Mouse (Mus musculus): ENCODE data around the gene Prim2.

Prim2 gene

DNA sequence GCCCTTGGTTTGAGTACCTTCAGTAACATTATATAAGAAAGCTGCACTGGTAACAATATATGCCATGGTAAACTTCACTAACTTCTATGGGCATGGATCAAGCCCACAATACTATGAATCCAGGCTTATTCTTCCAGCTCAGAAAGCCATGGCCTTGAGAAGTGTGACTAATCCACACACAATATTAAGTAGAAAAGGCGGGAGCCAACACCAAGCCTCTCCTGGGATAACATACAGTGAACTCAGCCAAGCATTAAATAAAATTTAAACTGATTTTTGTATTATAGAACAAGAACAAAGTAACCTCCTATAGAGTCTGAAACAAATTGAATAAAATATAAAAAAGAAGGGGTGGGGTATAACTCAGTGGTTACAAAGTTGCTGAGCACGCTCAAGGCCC is 74.6 kb downstream of the Prim2 start:
- H3K36me3 ChIP-seq (ENCODE audit: insufficient read depth, low read length), result peaks cover 6% of the 10 kb centered on the region; the same call in 1 of the 2 replicates
- H3K9me3 ChIP-seq (ENCODE audit: low read length), result no peaks in the 10 kb centered on the region
- H3K4me1 ChIP-seq (replicated peaks; ENCODE audit: low read depth, low read length), result no peaks in the 10 kb centered on the region
- no peak overlapping the region for H3K4me3 ChIP-seq (replicated peaks; ENCODE audit: low read length)
- no peak for TF ChIP-seq CTCF (conservative IDR thresholded peaks at IDR 0.05; ENCODE audit: low read length)
- TF ChIP-seq NANOG (IDR thresholded peaks at IDR 0.05; ENCODE audit: borderline replicate concordance, low read length), result no peak
- no peaks in the 10 kb centered on the region for H3K27me3 ChIP-seq (ENCODE audit: insufficient read depth, low read length)

DNA sequence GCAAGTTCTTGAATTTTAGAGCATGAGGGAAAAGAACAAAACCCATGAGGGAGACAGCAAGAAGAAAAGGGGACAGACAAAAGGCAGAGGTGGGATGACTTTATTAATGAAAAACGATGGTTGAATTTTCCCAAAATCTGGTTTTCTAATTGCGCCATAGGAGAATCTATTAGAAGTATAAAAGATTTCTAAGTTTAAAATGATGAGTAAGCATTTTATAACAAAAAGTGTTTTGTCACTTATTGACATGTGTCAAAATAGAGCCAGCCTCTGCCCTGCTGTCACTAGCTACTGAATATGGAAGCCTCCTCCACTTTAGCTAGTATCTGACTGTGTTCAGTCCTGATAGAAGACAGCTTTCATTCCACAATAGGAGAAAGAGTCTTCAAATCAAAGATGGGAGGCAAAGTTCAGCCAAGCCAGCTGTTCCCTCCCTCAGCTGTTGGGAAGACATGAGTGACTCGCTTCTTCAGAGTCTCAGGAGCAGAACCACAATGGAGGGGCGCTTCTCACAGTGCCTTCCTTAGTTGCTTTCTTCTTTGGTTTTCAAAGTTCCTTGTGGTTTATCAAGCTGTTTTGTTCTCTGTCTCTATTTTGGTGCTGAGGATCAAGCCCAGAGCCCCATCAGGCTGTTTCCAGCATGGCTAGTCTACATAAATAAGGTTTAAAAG is 75.7 kb downstream of the Prim2 start:
- H3K9me3 ChIP-seq (ENCODE audit: low read length), result no peaks in the 10 kb centered on the region

GRCm38 (mm10) chr1:33591997-33592608 is 77.5 kb downstream of the Prim2 start:
- H3K4me3 ChIP-seq (replicated peaks; ENCODE audit: low read length), result no peak overlapping the region
- TF ChIP-seq CTCF (conservative IDR thresholded peaks at IDR 0.05; ENCODE audit: low read length) (no peak), NANOG (IDR thresholded peaks at IDR 0.05; ENCODE audit: borderline replicate concordance, low read length) (no peak), POU5F1 (IDR thresholded peaks at IDR 0.05; ENCODE audit: borderline replicate concordance, low read length) (no peak)
- H3K36me3 ChIP-seq (ENCODE audit: insufficient read depth, low read length), result no peaks in the 10 kb centered on the region
- H3K27me3 ChIP-seq (ENCODE audit: insufficient read depth, low read length), result no peaks in the 10 kb centered on the region
- no peaks in the 10 kb centered on the region for H3K9me3 ChIP-seq (ENCODE audit: low read length)
- no peaks in the 10 kb centered on the region for H3K4me1 ChIP-seq (replicated peaks; ENCODE audit: low read depth, low read length)

More for the DNA sequence above, 75.7 kb downstream of the Prim2 start:
- Histone ChIP-seq H3K36me3 (ENCODE audit: insufficient read depth, low read length) (peaks cover 2% of the 10 kb centered on the region; the same call in 1 of the 2 replicates), H3K27me3 (ENCODE audit: insufficient read depth, low read length) (no peaks in the 10 kb centered on the region), H3K4me3 (replicated peaks; ENCODE audit: low read length) (no peak overlapping the region), H3K4me1 (replicated peaks; ENCODE audit: low read depth, low read length) (no peaks in the 10 kb centered on the region)
- TF ChIP-seq POU5F1 (IDR thresholded peaks at IDR 0.05; ENCODE audit: borderline replicate concordance, low read length) (no peak), CTCF (conservative IDR thresholded peaks at IDR 0.05; ENCODE audit: low read length) (no peak), NANOG (IDR thresholded peaks at IDR 0.05; ENCODE audit: borderline replicate concordance, low read length) (no peak)

- no peak for TF ChIP-seq NANOG (IDR thresholded peaks at IDR 0.05; ENCODE audit: borderline replicate concordance, low read length)
- TF ChIP-seq CTCF (conservative IDR thresholded peaks at IDR 0.05; ENCODE audit: low read length), result no peak
- no peak for TF ChIP-seq POU5F1 (IDR thresholded peaks at IDR 0.05; ENCODE audit: borderline replicate concordance, low read length)
- Histone ChIP-seq H3K4me1 (replicated peaks; ENCODE audit: low read depth, low read length) (no peaks in the 10 kb centered on the region), H3K36me3 (ENCODE audit: insufficient read depth, low read length) (no peaks in the 10 kb centered on the region), H3K9me3 (ENCODE audit: low read length) (no peaks in the 10 kb centered on the region), H3K27me3 (ENCODE audit: insufficient read depth, low read length) (no peaks in the 10 kb centered on the region), H3K4me3 (replicated peaks; ENCODE audit: low read length) (no peak overlapping the region)
These were observed 78.8 kb downstream of the Prim2 start for GRCm38 (mm10) chr1:33590556-33591411.

DNA sequence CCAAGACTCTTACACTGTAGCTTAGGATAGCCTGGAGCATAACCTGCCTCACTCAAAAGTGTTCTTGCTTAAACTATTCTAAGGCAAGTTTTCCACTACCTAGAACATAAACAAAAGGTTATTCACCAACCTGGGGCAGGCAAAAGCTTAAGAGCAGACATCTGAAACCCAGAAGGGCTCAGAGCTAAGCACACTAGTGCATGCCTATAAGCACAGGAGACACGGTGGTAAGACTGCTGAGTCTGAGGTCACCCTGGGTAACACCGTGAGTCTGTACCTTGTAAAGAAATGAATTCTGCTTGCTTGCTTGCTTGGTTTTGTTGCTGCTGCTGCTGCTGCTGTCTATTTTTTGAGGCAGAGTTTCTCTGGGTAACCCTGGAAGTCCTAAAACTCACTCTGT is 80.1 kb downstream of the Prim2 start:
- no peaks in the 10 kb centered on the region for H3K27me3 ChIP-seq (ENCODE audit: insufficient read depth, low read length)
- H3K9me3 ChIP-seq (ENCODE audit: low read length), result no peaks in the 10 kb centered on the region
- H3K36me3 ChIP-seq (ENCODE audit: insufficient read depth, low read length), result no peaks in the 10 kb centered on the region
- no peak for TF ChIP-seq NANOG (IDR thresholded peaks at IDR 0.05; ENCODE audit: borderline replicate concordance, low read length)
- no peak for TF ChIP-seq CTCF (conservative IDR thresholded peaks at IDR 0.05; ENCODE audit: low read length)
- TF ChIP-seq POU5F1 (IDR thresholded peaks at IDR 0.05; ENCODE audit: borderline replicate concordance, low read length), result no peak
- H3K4me3 ChIP-seq (replicated peaks; ENCODE audit: low read length), result no peak overlapping the region
- 0 out of 2 replicates have a peak, but pooled peaks cover 4% of the 10 kb centered on the region for H3K4me1 ChIP-seq (replicated peaks; ENCODE audit: low read depth, low read length)

- H3K36me3 ChIP-seq (ENCODE audit: insufficient read depth, low read length), result no peaks in the 10 kb centered on the region
- H3K4me1 ChIP-seq (replicated peaks; ENCODE audit: low read depth, low read length), result 0 out of 2 replicates have a peak, but pooled peaks cover 4% of the 10 kb centered on the region
- TF ChIP-seq POU5F1 (IDR thresholded peaks at IDR 0.05; ENCODE audit: borderline replicate concordance, low read length), result no peak
- no peak for TF ChIP-seq NANOG (IDR thresholded peaks at IDR 0.05; ENCODE audit: borderline replicate concordance, low read length)
- no peak for TF ChIP-seq CTCF (conservative IDR thresholded peaks at IDR 0.05; ENCODE audit: low read length)
- H3K27me3 ChIP-seq (ENCODE audit: insufficient read depth, low read length), result no peaks in the 10 kb centered on the region
- no peak overlapping the region for H3K4me3 ChIP-seq (replicated peaks; ENCODE audit: low read length)
- H3K9me3 ChIP-seq (ENCODE audit: low read length), result no peaks in the 10 kb centered on the region
These were observed 81.0 kb downstream of the Prim2 start for GRCm38 (mm10) chr1:33588557-33588956.

- 0 out of 2 replicates have a peak, but pooled peaks cover 2% of the 10 kb centered on the region for H3K36me3 ChIP-seq (ENCODE audit: insufficient read depth, low read length)
- 0 out of 2 replicates have a peak, but pooled peaks cover 4% of the 10 kb centered on the region for H3K4me1 ChIP-seq (replicated peaks; ENCODE audit: low read depth, low read length)
- no peak for TF ChIP-seq NANOG (IDR thresholded peaks at IDR 0.05; ENCODE audit: borderline replicate concordance, low read length)
- TF ChIP-seq CTCF (conservative IDR thresholded peaks at IDR 0.05; ENCODE audit: low read length), result no peak
- no peak for TF ChIP-seq POU5F1 (IDR thresholded peaks at IDR 0.05; ENCODE audit: borderline replicate concordance, low read length)
- H3K9me3 ChIP-seq (ENCODE audit: low read length), result no peaks in the 10 kb centered on the region
- H3K4me3 ChIP-seq (replicated peaks; ENCODE audit: low read length), result no peak overlapping the region
- H3K27me3 ChIP-seq (ENCODE audit: insufficient read depth, low read length), result no peaks in the 10 kb centered on the region
These were observed 85.0 kb downstream of the Prim2 start for GRCm38 (mm10) chr1:33584590-33584978.
